Mouse (Mus musculus) cerebellum, adult 11-12 months (tissue): Measurements from ENCODE around the gene Rnf114.

Experiments
- DNase-seq: peaks from one replicate; pipeline ENCODE4 v3.0.0; 2022

The Rnf114 gene

GRCm38 (mm10) chr2:167491757-167492708, at the start of gene Rnf114:
TSS of gene Rnf114 (plus strand) at chr2:167492645.
- peak; percentile 73 for DNase-seq

GRCm38 (mm10) chr2:167443411-167444193, 48.8 kb upstream of the Rnf114 start:
- peak; percentile 84 for DNase-seq

GRCm38 (mm10) chr2:167445911-167446780, 46.3 kb upstream of the Rnf114 start:
- DNase-seq: no peak

- no peak for DNase-seq
Observed at GRCm38 (mm10) chr2:167447207-167447606, 45.2 kb upstream of the Rnf114 start.

GRCm38 (mm10) chr2:167447629-167448028, 44.8 kb upstream of the Rnf114 start:
- DNase-seq: no peak

GRCm38 (mm10) chr2:167449331-167450275, 42.8 kb upstream of the Rnf114 start:
- peak; percentile 78 for DNase-seq

GRCm38 (mm10) chr2:167450647-167451046, 41.8 kb upstream of the Rnf114 start:
- DNase-seq: peak; percentile 78

- peak; percentile 67 for DNase-seq
Observed at GRCm38 (mm10) chr2:167453814-167454213, 38.6 kb upstream of the Rnf114 start.

- peak; percentile 80 for DNase-seq
Observed at GRCm38 (mm10) chr2:167456361-167457020, 36.0 kb upstream of the Rnf114 start.

- DNase-seq: peak; percentile 93
Observed at GRCm38 (mm10) chr2:167457213-167457612, 35.2 kb upstream of the Rnf114 start.

- no peak for DNase-seq
Observed at GRCm38 (mm10) chr2:167458548-167458947, 33.9 kb upstream of the Rnf114 start.

GRCm38 (mm10) chr2:167459071-167459865, 33.2 kb upstream of the Rnf114 start:
- DNase-seq: peak; percentile 91

GRCm38 (mm10) chr2:167462954-167463353, 29.5 kb upstream of the Rnf114 start:
- peak; percentile 81 for DNase-seq

GRCm38 (mm10) chr2:167463802-167464201, 28.6 kb upstream of the Rnf114 start:
- DNase-seq: no peak

- DNase-seq: no peak
Observed at GRCm38 (mm10) chr2:167465951-167466350, 26.5 kb upstream of the Rnf114 start.

GRCm38 (mm10) chr2:167467214-167467613, 25.2 kb upstream of the Rnf114 start:
- no peak for DNase-seq

- DNase-seq: no peak
Observed at GRCm38 (mm10) chr2:167468444-167468843, 24.0 kb upstream of the Rnf114 start.

- peak; percentile 81 for DNase-seq
Observed at GRCm38 (mm10) chr2:167470611-167471010, 21.8 kb upstream of the Rnf114 start.

GRCm38 (mm10) chr2:167471585-167471984, 20.9 kb upstream of the Rnf114 start:
- peak; percentile 99 for DNase-seq

GRCm38 (mm10) chr2:167474218-167474617, 18.2 kb upstream of the Rnf114 start:
- no peak for DNase-seq
